Mouse (Mus musculus) brain, adult 2 months (tissue): ENCODE data around the gene Rdm1.
A peak's percentile ranks its signal among the peaks of the same experiment; 100 is the strongest.
"Not testable (repeated sequence)": the region's sequence is repeated elsewhere in the genome, so short reads cannot be mapped to it uniquely, and the experiment has no call there.

Experiments used
- DNase-seq: peaks from one replicate; pipeline ENCODE4 v3.0.0; 2011; ENCODE audit warnings: low read depth, low spot score

Rdm1 gene

GRCm38 (mm10) chr11:101616948-101617767, 9.8 kb upstream of the Rdm1 start:
- DNase-seq: peak; percentile 40

- peak; percentile 80 for DNase-seq
Measured at GRCm38 (mm10) chr11:101617849-101618248, 9.1 kb upstream of the Rdm1 start.

GRCm38 (mm10) chr11:101618596-101618995, 8.4 kb upstream of the Rdm1 start:
- peak; percentile 16 for DNase-seq

GRCm38 (mm10) chr11:101620022-101620655, 6.9 kb upstream of the Rdm1 start:
- not testable (repeated sequence) for DNase-seq

GRCm38 (mm10) chr11:101626649-101626994, 373 bp upstream of the Rdm1 start:
- no peak for DNase-seq

GRCm38 (mm10) chr11:101627857-101628559, 1.0 kb downstream of the Rdm1 start:
- DNase-seq: peak; percentile 92

GRCm38 (mm10) chr11:101628733-101629417, 1.9 kb downstream of the Rdm1 start:
- DNase-seq: not testable (repeated sequence)

GRCm38 (mm10) chr11:101635660-101636059, 8.7 kb downstream of the Rdm1 start:
- no peak for DNase-seq

- no peak for DNase-seq
Measured at GRCm38 (mm10) chr11:101639761-101640160, 12.8 kb downstream of the Rdm1 start.

- DNase-seq: peak; percentile 89
Measured at GRCm38 (mm10) chr11:101640857-101641709, 14.1 kb downstream of the Rdm1 start.

- DNase-seq: peak; percentile 88
Measured at GRCm38 (mm10) chr11:101641710-101642642, 15.0 kb downstream of the Rdm1 start.

GRCm38 (mm10) chr11:101642931-101643330, 15.9 kb downstream of the Rdm1 start:
- no peak for DNase-seq

GRCm38 (mm10) chr11:101644591-101644990, 17.6 kb downstream of the Rdm1 start:
- no peak for DNase-seq

GRCm38 (mm10) chr11:101645043-101645410, 18.0 kb downstream of the Rdm1 start:
- DNase-seq: not testable (repeated sequence)

- DNase-seq: peak; percentile 91
Measured at GRCm38 (mm10) chr11:101645411-101646282, 18.7 kb downstream of the Rdm1 start.

- not testable (repeated sequence) for DNase-seq
Measured at GRCm38 (mm10) chr11:101646283-101646794, 19.3 kb downstream of the Rdm1 start.

- not testable (repeated sequence) for DNase-seq
Measured at GRCm38 (mm10) chr11:101647093-101647492, 20.1 kb downstream of the Rdm1 start.

- no peak for DNase-seq
Measured at GRCm38 (mm10) chr11:101656356-101656755, 29.4 kb downstream of the Rdm1 start.

GRCm38 (mm10) chr11:101657528-101657885, 30.5 kb downstream of the Rdm1 start:
- no peak for DNase-seq
